10 mouse cellular contexts compared by ENCODE assay signal in genomic region chr4:132474631-132475030, GRCm38 (mm10). TPM values are rescaled to one million over a fixed set of nuclear protein-coding genes. Genes with fewer than 3 reads are reported as not detected.
DNase-seq lines count a peak whose midpoint lies in the region; ATAC-seq and TF ChIP-seq lines count a peak whose summit lies in the region.
"Had no signal": no experiment of that assay in that cellular context is flagged by ENCODE, and none has a peak within 500 bp of the region (broad histone marks: within the 10 kb centered on the region; RNA-seq: fewer than 3 reads in every experiment).

No protein-coding gene starts in this region.

- no peaks in the 10 kb centered on the region for H3K27me3 ChIP-seq in Patski
- H3K27me3 ChIP-seq in heart, embryonic 11.5 days (ENCODE audit: control insufficient read depth, insufficient read depth, low read length) = no peaks in the 10 kb centered on the region
- H3K27me3 ChIP-seq: embryonic facial prominence, embryonic 15.5 days had no signal

- no peak overlapping the region for H3K27ac ChIP-seq in heart, embryonic 11.5 days (ENCODE audit: low read depth, low read length)
- H3K27ac ChIP-seq: embryonic facial prominence, embryonic 15.5 days had no signal

- 80% methylated on average over 4 of the region's 4 CpGs for WGBS in heart, embryonic 11.5 days (ENCODE audit: insufficient replicate concordance)

- POLR2A ChIA-PET in Patski (lab: Charles Lee) = interaction anchor here (0.9 to 1.2 kb wide), 2 partner anchors 35 to 39 kb away, joined by 3 to 4 read pairs; no protein-coding TSS in a partner anchor

- H3K4me3 ChIP-seq in heart, embryonic 11.5 days (ENCODE audit: low read depth, low read length) = no peak overlapping the region
- H3K4me3 ChIP-seq: embryonic facial prominence, embryonic 15.5 days had no signal

- H3K9me3 ChIP-seq in heart, embryonic 11.5 days (replicated peaks; ENCODE audit: control insufficient read depth, low read length) = no peaks in the 10 kb centered on the region
- H3K9me3 ChIP-seq: embryonic facial prominence, embryonic 15.5 days had no signal

- H3K4me1 ChIP-seq in heart, embryonic 11.5 days (ENCODE audit: control insufficient read depth, insufficient read depth, low read length) = no peaks in the 10 kb centered on the region
- H3K4me1 ChIP-seq: embryonic facial prominence, embryonic 15.5 days had no signal

- no peak for TF ChIP-seq CTCF in Patski (IDR thresholded peaks at IDR 0.05)

- peak; percentile 83 for ATAC-seq in Patski
- ATAC-seq in heart, embryonic 11.5 days (replicated peaks; ENCODE audit: insufficient number of reproducible peaks, low FRiP score, low TSS enrichment) = no peak
- ATAC-seq: activated CD4-positive, CD25-positive, alpha-beta regulatory T cell, adult 4 months had no signal

- no peaks in the 10 kb centered on the region for H3K36me3 ChIP-seq in heart, embryonic 11.5 days (ENCODE audit: control insufficient read depth, insufficient read depth, low read length)
- H3K36me3 ChIP-seq: embryonic facial prominence, embryonic 15.5 days had no signal

- H3K9ac ChIP-seq in heart, embryonic 11.5 days (ENCODE audit: low read depth, low read length) = no peak overlapping the region
- H3K9ac ChIP-seq: embryonic facial prominence, embryonic 15.5 days had no signal

- intact Hi-C loops in left cerebral cortex, postnatal 10 days (cut with DNase I) = no loop called here

- in situ Hi-C loops in Patski (cut with MboI; ENCODE audit: low pct_unique_long_range_greater_than_20kb) = no loop called here

- CTCF ChIA-PET in Patski (lab: Charles Lee) = no interaction called here

- no peak overlapping the region for H3K4me2 ChIP-seq in heart, embryonic 11.5 days
- H3K4me2 ChIP-seq: embryonic facial prominence, embryonic 15.5 days had no signal

- DNase-seq in adrenal gland, adult 2 months = peak; percentile 77
- no peak for DNase-seq in adrenal gland, postnatal 4 days (ENCODE audit: low spot score in 2 of 2)
- DNase-seq in Patski (ENCODE audit: low read depth, low spot score) = peak; percentile 91
- peak; percentile 97 for DNase-seq in kidney, adult 9 months
- DNase-seq in lung, postnatal 4 days = peak; percentile 39 to 42
- DNase-seq in cerebellum, adult 11 months = no peak
- no peak for DNase-seq in left cerebral cortex, postnatal 10 days (ENCODE audit: extremely low spot score in 1 of 2, low spot score in 2 of 2)

RNA-seq across cellular contexts. Expression of gene Med18, which starts 10.9 kb away (rescaled TPM):
- 1 to 10 TPM; 7.1 to 7.9 TPM for total RNA-seq in adrenal gland, adult 2 months (2021)
- polyA plus RNA-seq in adrenal gland, adult 2 months (2012; rRNA removed) = 1.5 and 2.2 TPM in 2 replicates
- total RNA-seq in adrenal gland, postnatal 4 days (2021) = 10 to 100 TPM; 13.5 to 13.6 TPM
- 6.3 TPM for polyA plus RNA-seq in Patski (2021)
- polyA plus RNA-seq in heart, embryonic 11.5 days (2014; fragmentation: Nextera tagmentation; extraction: Ambion mirVana) = 12.4 and 17.4 TPM in 2 replicates
- total RNA-seq in left cerebral cortex, postnatal 10 days (2021) = 10 to 100 TPM in 1 of 2 experiments, 1 to 10 TPM in 1; 7.8 to 10.1 TPM

RNA-seq across cellular contexts. Expression of gene Sesn2, which starts 35.7 kb away (rescaled TPM):
- total RNA-seq in adrenal gland, adult 2 months (2021) = 10 to 100 TPM; 15.6 to 32.1 TPM
- 16.3 and 20.1 TPM in 2 replicates for polyA plus RNA-seq in adrenal gland, adult 2 months (2012; rRNA removed)
- total RNA-seq in adrenal gland, postnatal 4 days (2021) = 10 to 100 TPM; 12.5 to 14.3 TPM
- 22.4 TPM for polyA plus RNA-seq in Patski (2021)
- polyA plus RNA-seq in heart, embryonic 11.5 days (2014; fragmentation: Nextera tagmentation; extraction: Ambion mirVana) = 4.1 and 6.2 TPM in 2 replicates
- 10 to 100 TPM; 10.3 to 13.0 TPM for total RNA-seq in left cerebral cortex, postnatal 10 days (2021)

RNA-seq across cellular contexts. Expression of gene Phactr4, which starts 52.3 kb away (rescaled TPM):
- 10 to 100 TPM; 47.0 to 79.3 TPM for total RNA-seq in adrenal gland, adult 2 months (2021)
- 8.9 and 12.5 TPM in 2 replicates for polyA plus RNA-seq in adrenal gland, adult 2 months (2012; rRNA removed)
- total RNA-seq in adrenal gland, postnatal 4 days (2021) = 10 to 100 TPM; 48.5 to 59.9 TPM
- polyA plus RNA-seq in Patski (2021) = 60.4 TPM
- 24.5 and 29.1 TPM in 2 replicates for polyA plus RNA-seq in heart, embryonic 11.5 days (2014; fragmentation: Nextera tagmentation; extraction: Ambion mirVana)
- total RNA-seq in left cerebral cortex, postnatal 10 days (2021) = 1 to 10 TPM; 7.7 to 8.5 TPM

RNA-seq across cellular contexts. Expression of gene Atpif1, which starts 58.8 kb away (rescaled TPM):
- total RNA-seq in adrenal gland, adult 2 months (2021) = 100 to 1,000 TPM; 369 to 456 TPM
- 31.5 and 38.6 TPM in 2 replicates for polyA plus RNA-seq in adrenal gland, adult 2 months (2012; rRNA removed)
- 100 to 1,000 TPM; 533 to 549 TPM for total RNA-seq in adrenal gland, postnatal 4 days (2021)
- polyA plus RNA-seq in Patski (2021) = 393 TPM
- 1,210 and 1,262 TPM in 2 replicates for polyA plus RNA-seq in heart, embryonic 11.5 days (2014; fragmentation: Nextera tagmentation; extraction: Ambion mirVana)
- total RNA-seq in left cerebral cortex, postnatal 10 days (2021) = 100 to 1,000 TPM; 662 to 668 TPM

Comparison
In these comparisons a context has a peak if more than half of its experiments do, and no peak if none do; other contexts are left out.
1. DNase-seq: peak in adrenal gland, adult 2 months (single experiment), Patski (single experiment), kidney, adult 9 months (single experiment) and lung, postnatal 4 days (2 of 2); none in adrenal gland, postnatal 4 days (0 of 2), cerebellum, adult 11 months (single experiment) and left cerebral cortex, postnatal 10 days (0 of 2).
2. RNA of gene Phactr4, which starts 52.3 kb away (total RNA-seq): 47.0 to 79.3 TPM in adrenal gland, adult 2 months and 48.5 to 59.9 TPM in adrenal gland, postnatal 4 days; 7.7 to 8.5 TPM in left cerebral cortex, postnatal 10 days; every median in the first group is over 4 times any median in the second.